Mouse (Mus musculus) cerebral cortex, adult 2 months (tissue): ENCODE data around the gene Sohlh2.

ENCODE experiments used
- WGBS: fragments of 180-500 bp; shearing (Covaris S2); methylation state at CpG from one replicate; pipeline ENCODE4 v1.1.7; 2018; 5-methylcytosine and 5-hydroxymethylcytosine counted together

Sohlh2 gene

GRCm38 (mm10) chr3:55181766-55182165 lies at the start of gene Sohlh2:
Gene Sohlh2, plus strand, starts transcription at chr3:55182028.
- WGBS, result 95% methylated on average over 22 of the region's 22 CpGs

GRCm38 (mm10) chr3:55137039-55137438 lies 44.8 kb upstream of the Sohlh2 start, which contains the start of gene Ccdc169:
Gene Ccdc169, plus strand, starts transcription at chr3:55137339.

GRCm38 (mm10) chr3:55139837-55140236 lies 42.0 kb upstream of the Sohlh2 start:
- 94% methylated on average over 12 of the region's 12 CpGs for WGBS

GRCm38 (mm10) chr3:55141401-55141800 lies 40.4 kb upstream of the Sohlh2 start:
- WGBS, result 85% methylated on average over 2 of the region's 2 CpGs

- WGBS, result 74% methylated on average over 4 of the region's 4 CpGs
Observed at GRCm38 (mm10) chr3:55144916-55145315, 36.9 kb upstream of the Sohlh2 start.

DNA sequence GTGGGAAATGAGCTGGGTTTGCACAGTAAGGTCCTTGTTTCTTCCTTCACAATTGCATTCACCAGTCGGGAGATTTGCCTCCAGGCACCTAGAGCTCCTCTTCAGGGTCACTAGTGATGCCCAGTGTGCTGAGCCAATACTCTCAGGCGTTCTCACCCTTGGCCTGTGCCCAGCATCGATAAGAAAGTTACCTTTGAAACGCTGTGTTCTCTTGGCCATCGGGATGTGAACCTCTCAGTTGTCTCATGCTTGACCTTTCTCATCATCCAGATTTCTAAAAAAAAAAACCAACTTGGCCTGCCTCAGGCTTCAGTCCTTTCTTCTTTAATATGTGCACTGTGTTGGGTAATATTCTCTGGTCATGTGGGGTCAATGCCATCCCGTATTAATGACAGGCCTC lies 35.4 kb upstream of the Sohlh2 start:
- 84% methylated on average over 6 of the region's 6 CpGs for WGBS

DNA sequence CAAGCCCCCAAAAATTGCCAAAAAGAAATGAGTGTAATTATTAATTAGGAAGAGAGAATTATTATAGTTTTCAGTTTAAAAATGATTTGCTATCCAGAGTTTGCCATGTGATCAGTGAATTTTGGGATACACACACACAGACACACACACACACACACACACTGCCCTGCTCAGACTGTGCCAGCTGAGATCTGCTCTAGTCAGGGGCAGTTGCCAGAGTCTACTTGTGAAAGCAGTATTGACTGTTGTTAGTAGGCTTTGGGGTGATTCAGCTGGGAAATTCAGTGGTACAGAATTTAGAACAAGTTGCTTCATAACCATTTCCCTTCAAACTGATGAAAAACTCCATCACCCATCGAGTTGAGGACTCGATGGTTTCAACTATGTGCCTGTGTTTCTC lies 34.7 kb upstream of the Sohlh2 start:
- WGBS, result 80% methylated on average over 2 of the region's 2 CpGs

- 57% methylated on average over 3 of the region's 3 CpGs for WGBS
Observed at GRCm38 (mm10) chr3:55148091-55148490, 33.7 kb upstream of the Sohlh2 start.

DNA sequence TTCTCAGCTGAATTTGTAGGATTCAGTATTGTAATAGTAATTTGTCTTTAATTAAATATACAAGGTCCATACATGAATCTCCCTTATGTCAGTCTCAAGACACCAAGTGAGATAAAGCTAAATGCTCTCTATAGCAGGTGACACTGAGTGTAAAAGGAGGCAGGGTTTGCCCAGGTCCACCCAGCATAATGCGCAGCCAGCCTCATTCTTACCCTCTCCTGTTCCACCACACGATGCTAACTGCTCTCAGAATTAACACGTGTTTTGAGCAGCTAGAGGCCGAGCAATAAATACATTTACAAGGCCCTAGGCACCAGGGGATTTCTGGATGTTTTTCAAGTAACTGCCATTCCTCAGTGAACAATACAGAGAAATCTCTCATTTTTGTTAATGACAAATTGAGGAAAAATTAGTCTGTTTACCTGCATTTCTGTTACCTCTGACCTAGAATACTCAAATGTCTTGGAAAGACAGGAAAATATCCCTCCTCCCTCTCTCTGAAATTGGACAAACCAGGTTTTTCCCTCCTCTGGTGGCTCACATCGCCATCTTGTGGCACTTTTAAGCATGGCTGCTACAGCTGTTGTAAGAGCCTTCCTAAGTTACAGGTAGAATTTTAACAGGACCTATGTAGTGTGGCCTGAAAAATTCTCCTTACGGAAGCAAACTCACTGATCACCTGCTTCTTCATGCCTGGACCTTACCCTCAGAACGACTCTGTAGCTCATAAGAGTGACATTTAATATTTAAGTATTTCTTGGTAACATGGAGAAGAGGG lies 30.0 kb upstream of the Sohlh2 start:
- WGBS, result 36% methylated on average over 7 of the region's 7 CpGs

DNA sequence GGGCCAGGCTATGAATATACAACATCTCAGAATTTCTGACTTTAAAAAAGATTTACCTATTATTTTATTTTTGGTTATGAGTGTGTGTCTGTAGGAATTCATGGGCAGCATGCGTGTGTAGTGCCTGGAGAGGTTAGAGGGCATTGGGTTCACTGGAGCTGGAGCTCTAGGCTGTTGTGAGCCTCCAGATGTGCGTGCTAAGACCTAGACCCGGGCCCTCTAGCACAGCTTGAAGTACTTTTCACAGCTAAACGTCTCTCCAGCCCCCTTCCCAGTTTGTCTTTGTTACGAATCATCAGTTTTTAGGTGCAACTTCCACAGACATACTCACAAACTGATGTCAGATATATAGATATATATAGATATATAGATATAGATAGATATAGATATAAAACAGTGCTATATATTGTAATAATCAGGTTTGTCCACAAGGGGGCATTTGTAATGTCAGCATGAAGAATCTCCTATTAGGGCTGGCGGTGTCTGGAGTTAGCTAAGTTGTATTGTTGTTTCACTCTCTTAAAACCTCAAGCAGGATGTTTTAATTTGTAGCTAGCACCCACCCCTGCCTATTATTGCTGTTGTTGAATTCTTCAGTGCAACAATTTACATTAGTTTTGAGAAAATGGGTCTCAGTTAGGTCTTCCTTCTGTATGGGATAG lies 29.0 kb upstream of the Sohlh2 start:
- 64% methylated on average over 6 of the region's 6 CpGs for WGBS

- whole genome bisulfite sequencing, result 46% methylated on average over 7 of the region's 7 CpGs
Observed at GRCm38 (mm10) chr3:55154163-55154562, 27.7 kb upstream of the Sohlh2 start.

- 38% methylated on average over 5 of the region's 5 CpGs for WGBS
Observed at GRCm38 (mm10) chr3:55157413-55157812, 24.4 kb upstream of the Sohlh2 start.

- WGBS, result 81% methylated on average over 7 of the region's 7 CpGs
Observed at GRCm38 (mm10) chr3:55161144-55161543, 20.7 kb upstream of the Sohlh2 start.

- 54% methylated on average over 4 of the region's 4 CpGs for WGBS
Observed at GRCm38 (mm10) chr3:55163510-55163909, 18.3 kb upstream of the Sohlh2 start.

- WGBS, result 68% methylated on average over 3 of the region's 3 CpGs
Observed at GRCm38 (mm10) chr3:55172478-55172877, 9.3 kb upstream of the Sohlh2 start.

- whole genome bisulfite sequencing, result 42% methylated on average over 6 of the region's 6 CpGs
Observed at GRCm38 (mm10) chr3:55177271-55177670, 4.6 kb upstream of the Sohlh2 start.

- 92% methylated on average over 4 of the region's 4 CpGs for WGBS
Observed at GRCm38 (mm10) chr3:55191668-55192067, 9.8 kb downstream of the Sohlh2 start.

GRCm38 (mm10) chr3:55193351-55193750 lies 11.5 kb downstream of the Sohlh2 start:
- 85% methylated on average over 2 of the region's 2 CpGs for WGBS

DNA sequence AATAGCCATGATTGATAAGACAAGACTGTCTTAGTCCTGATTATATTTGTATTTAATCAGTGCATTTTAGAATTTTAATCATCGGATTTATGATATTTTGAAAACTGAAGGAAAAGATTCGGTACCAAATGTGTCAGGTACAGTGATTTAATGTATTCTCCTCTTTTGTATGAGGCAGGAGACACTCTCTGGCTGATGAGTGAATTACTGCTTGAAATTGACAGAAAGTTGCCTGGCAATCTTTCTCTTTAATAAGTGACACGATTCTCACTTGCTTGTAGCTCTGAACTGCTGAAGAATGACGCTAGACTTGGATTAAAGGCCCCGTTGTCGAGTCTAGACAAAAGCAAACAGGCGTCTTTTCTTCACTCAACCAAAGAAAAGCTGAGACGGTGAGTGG lies 13.0 kb downstream of the Sohlh2 start:
- 68% methylated on average over 8 of the region's 8 CpGs for WGBS

DNA sequence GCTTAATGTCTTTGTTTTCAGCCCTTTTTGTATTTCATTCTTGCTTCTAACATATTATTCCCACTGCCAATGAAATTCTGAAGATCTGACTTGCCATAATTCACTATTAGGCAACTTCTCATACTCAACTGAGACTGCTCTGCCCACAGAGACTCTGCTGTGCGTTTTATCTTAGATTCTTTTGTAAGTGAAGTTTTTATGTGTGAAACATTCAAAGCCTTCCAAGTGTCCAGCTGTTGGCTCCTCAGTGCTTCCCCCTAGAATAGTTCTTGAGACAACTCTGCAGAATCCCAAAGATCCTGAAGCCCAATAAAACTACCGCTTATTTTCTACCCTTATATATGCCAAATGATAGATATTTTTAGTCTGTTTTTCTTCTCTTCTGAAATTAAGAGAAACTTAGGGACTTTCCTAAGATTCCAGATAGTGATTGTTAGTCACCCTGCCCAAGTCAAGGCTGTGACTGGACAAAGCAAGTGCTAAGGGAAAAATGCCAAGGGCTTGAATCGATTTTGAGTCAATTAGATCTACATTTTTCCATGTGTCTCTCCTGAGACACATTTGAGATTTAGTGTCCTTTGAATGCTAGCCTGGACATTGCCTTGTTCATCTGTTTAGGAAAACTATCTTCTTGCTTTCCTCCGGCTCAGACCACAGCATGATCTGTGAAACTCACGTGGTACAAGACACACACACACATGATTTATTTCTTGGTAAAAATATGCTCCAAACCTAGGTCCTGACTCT lies 13.9 kb downstream of the Sohlh2 start:
- WGBS, result 68% methylated on average over 5 of the region's 5 CpGs

DNA sequence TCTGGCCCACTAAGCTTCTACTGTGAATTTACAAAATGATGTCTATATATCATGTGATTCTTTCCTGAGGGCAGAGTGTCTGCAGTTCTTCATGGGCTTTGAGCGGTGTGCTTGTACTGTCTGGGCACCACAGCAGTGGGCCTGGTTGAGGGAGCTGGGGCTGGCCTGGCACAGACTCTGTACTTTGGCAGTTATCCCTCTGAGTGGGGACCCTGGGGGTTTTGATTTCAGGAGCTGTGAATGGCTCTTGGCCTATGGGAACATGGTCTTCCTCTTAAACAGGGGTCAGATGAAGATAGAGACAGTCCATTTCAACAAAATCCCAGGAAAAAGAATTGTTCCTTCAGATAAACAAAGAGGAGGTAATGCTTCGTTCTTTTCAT lies 14.5 kb downstream of the Sohlh2 start:
- WGBS, result 92% methylated on average over 2 of the region's 2 CpGs

GRCm38 (mm10) chr3:55203621-55204020 lies 21.8 kb downstream of the Sohlh2 start:
- WGBS, result 93% methylated on average over 11 of the region's 11 CpGs

DNA sequence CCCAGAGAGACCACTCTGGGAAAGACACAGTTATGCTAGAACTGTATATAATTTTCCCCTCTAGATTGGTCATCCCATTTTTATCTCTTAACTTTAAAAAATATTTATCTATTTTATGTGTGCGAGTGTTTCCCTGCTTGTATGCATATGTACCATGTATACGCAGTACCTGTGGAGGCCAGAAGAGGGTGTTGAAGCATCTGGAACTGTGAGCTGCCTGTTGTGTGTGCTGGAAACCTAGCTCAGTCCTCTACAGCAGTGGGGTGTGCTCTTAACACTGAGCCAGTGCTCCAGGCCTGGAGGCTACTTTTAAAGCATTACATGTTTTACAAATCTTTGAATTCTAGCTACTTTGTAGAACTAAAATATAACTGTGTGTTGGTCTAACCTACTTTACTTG lies 24.6 kb downstream of the Sohlh2 start:
- WGBS, result 95% methylated on average over 2 of the region's 2 CpGs
